Mouse (Mus musculus) T-cell, adult 2 months (primary cell): ENCODE data around the gene P3h1.

Experiments
- DNase-seq: peaks from one replicate; pipeline ENCODE4 v3.0.0; 2022; ENCODE audit warnings: low spot score

The P3h1 gene

DNA sequence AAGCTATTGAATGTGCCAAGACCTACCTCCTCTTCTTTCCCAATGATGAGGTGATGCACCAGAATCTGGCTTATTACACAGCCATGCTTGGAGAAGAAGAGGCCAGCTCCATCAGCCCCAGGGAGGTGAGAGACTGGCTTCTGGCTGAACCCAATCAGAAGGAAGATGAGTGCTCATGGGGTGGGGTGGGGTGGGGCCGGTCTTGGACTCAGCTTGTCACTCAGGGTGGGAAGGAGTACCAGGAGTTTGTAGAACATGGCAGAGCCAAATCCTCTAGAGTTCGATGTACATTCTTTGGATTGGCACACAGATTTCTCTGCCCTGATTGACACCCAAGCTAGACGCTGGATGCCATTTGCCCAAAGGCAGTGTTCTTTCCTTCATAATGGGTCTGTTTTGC, 5.9 kb downstream of the P3h1 start:
- no peak for DNase-seq

DNA sequence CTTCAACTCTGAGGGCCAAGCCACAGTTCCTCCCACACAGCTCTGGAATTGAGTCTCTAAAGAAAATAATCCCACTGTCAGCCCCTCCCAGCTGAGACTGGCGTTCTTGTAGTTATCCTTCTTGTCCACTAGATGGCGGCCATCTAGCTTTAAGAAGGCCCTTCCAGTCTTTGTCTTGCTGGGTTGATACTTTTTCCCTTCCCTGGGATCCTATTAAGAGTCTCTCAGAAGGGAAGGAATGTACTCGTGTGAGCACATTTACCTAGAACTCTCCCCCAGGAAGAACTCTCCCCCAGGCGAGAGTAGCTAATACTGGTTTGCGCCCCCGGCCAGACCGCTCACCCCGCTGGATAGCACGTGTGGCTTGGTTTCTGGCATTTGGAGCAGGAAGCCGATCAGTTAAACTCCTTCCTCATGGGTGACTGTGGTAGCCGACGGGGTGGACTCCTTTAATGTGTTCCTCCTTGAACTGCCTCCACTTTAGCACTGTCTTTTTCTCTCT, 6.5 kb downstream of the P3h1 start:
- peak; percentile 53 for DNase-seq

DNA sequence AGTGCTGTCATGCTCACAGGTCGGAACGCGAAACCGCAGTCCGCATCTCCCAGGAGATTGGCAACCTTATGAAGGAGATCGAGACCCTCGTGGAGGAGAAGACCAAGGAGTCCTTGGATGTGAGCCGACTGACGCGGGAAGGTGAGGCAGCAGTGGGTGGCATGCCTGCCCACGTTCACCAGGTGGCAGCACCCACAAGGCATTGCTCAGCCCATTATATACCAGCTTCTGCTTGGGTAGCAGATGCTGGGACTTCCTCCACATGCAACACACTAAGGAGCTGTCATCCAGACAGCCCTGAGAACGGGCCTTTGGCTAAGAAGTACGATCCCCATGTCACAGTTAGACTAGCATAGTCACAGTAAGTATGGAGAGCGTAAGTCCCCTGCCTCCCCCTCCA, 8.9 kb downstream of the P3h1 start:
- DNase-seq = peak; percentile 6

DNA sequence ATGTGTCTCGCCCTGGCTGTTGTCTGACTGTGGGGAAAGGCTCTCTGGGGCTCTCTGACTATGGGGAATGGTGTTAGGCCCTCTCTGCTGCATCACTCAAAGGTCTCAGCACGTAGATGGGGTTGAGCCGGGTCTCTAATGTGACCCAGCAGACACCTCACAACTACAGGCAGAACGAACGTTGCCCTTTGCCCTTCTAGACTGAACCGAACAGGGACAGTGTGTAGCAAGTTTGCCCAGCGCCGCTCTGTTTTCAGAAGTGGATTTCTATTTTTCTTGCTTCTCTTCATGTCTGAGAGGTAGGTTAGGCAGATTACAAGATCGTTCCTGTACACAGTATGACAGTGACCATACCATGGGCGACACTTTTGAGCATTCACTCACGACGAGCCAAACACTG, 9.9 kb downstream of the P3h1 start:
- no peak for DNase-seq

DNA sequence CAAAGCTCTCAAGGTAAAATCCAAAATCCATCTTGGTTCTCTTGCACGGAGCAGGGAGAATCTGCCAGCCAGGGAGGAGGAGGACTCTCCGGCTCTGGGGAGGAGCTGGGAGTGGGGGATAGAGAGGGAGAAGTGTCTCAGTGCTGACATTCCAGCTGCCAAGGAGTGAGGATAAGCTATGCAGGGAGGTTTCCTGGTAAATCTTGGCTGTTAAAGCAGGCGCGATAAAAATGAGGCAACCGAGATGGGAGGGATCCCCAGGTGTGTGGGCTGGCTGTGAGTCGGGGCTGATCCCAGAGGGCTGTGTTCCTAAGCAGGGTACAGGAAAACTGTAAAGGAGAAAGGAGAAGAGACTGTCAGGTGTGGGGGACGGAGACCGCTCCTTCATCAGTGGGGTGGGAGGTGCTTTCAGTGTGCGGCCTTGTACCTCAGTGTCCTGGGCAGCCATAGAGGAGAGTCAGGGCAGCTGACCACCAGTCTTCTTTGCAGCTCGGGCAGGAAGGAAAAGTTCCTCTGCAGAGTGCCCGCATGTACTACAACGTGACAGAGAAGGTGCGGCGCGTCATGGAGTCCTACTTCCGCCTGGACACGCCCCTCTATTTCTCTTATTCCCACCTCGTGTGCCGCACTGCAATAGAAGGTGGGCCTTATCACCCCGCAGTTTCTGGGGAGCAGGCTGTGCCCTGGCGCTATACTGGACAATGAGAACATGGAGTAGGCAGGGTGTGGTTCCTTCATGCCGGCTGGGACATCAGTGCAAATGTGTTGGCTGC, 11.9 kb downstream of the P3h1 start:
- no peak for DNase-seq

DNA sequence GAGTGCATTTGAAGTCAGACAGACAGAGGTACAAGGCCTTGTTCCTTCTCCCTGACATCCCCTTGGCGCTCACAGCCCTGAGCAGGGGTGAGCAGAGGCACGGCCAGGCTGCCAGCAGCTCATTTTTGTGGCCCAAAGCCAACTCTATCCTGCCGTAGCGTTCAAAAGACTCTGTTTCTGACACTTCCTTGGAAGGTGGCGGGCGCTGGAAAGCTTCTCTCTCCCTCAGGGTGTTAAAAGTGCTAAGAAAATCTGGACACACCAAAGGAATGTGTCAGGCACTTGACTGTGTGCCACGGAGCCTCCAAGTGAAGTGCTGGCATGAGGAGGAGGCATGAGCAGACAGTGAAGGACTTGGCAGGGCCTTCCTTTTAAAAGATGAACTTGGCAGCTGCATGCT, 12.8 kb downstream of the P3h1 start:
- DNase-seq = no peak

DNA sequence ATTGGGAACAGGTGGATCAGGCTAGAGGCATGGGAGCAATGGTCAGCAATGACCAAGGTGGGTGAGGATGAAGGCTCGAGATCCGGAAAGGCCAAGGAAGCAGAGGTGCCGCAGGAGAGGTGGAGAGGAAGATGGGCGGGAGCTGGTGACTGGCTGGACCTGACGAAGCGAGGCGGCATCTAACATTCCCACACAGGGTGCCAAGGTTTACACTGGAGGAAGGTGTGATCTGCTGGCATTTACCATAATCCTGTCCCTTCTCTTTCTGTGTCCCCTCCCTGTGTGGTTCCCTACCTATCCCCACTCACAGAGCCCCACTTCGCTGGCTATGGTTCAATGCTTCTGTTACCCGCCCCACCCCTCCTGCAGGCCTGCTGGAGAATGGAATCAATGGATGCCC, 13.2 kb downstream of the P3h1 start:
- DNase-seq = no peak

DNA sequence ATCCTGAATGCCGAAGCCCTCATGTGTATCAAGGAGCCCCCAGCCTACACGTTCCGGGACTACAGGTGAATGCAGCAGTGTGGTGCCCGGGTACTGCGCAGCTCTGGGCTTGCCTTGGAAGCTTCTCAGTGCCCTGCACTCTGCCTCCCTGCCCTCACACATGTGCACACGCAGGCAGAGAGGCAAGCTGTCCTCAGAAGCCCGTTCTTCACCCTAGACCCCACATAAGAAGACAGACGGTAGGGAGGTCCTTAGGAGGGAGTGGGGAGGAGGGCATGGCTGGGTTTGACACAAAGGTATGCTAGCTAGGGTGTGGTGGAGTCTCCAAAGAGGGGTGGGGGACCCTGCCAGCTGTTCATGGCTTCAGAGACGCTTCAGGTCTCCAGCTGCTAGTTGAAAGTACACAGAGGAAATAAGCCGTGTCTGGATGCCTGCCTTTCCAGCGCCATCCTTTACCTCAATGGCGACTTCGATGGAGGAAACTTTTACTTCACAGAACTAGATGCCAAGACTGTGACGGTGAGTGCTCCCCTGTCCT, 14.0 kb downstream of the P3h1 start:
- DNase-seq = no peak

DNA sequence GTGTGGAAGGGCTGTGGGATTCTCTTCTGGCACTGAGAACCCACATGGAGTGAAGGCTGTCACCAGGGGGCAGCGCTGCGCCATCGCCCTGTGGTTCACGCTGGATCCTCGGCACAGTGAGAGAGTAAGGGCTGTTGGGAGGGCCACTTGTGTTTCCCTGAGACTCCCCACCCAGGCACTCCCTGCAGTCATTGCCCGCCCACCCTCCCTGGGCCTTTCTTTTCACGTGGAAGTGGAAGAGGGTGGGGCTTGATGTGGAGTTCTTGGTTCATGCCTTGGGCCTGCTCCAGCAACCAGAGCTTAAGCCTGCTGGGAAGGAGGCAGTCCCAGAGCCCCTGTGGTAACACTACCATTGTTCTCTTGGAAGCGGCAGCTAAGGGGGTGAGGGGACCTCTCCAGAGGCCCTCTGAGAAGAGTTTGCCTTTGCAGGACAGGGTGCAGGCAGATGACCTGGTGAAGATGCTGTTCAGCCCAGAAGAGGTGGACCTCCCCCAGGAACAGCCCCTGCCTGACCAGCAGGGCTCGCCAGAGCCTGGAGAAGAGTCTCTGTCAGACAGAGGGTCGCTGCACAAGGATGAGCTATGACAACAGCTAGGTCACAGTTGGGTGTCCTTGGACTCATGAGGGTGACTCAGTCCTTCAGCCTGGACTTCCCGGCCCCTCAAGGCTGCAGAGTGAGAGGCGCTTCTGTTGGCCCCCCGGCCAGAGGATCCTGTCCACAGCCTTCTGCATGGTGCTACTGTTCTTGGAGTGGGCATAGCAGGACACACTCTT, 14.9 kb downstream of the P3h1 start:
- peak; percentile 56 for DNase-seq

DNA sequence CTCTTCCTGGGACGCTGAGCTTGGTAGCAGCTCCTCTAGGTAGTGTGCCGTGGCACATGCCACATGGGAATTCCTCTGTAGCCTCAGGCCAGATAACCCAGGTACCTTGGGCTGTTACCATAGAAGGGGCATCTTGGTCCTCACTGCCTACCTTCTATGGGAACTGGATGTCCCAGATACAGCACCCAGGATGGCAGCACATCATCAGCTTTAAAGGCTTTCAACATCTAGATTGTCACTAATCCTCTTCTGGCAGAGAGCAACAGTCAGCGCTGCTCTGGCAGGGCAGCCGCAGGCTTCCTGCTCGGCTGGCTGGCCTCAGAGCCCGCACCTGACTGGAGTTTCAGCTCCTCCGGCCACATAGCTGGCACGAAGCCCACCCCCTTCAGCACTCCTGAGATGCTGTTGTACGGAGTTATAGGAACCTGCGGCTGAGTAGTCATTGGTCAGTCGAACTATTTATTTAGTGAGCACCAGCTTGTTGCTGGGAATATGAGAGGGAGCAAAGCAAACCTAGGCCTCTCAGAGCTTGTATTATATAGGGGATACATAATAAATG, 15.8 kb downstream of the P3h1 start:
- DNase-seq = no peak

DNA sequence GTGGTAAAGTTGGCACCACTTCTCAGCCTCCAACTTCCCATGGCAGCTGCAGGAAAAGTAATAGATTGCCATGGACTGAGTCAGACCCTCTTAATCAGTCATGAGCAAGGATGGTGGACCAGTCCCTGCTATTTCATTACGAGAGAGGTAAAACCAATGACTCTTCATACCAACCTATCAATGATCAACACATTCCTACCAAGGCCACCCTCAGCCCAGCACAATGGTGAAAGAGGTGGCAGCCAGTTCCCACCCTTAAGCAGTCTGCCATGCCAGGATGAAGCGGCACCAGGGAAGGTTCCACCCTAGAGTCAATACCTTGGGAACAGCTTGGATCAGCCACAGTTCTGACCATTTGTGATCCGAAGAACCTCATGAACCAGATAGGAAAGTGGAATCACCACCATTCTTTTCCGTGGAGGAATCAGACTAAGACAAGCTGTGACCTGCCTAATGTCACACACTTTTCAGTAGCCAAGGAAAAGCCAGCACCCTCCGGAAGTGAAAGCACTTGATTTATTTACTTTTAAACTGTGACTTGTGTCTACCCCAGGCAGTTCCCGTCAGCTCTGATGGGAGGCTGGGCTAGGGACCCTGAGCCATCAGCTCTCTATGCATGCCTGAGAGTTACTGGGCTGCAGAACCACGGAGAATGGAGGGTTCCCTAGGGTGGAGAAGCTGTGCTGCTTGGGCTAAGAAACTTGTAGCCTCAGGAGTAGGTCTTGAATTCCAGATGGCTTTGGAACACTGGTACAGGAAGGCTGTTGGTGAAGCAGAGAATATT, 19.5 kb downstream of the P3h1 start:
- no peak for DNase-seq

DNA sequence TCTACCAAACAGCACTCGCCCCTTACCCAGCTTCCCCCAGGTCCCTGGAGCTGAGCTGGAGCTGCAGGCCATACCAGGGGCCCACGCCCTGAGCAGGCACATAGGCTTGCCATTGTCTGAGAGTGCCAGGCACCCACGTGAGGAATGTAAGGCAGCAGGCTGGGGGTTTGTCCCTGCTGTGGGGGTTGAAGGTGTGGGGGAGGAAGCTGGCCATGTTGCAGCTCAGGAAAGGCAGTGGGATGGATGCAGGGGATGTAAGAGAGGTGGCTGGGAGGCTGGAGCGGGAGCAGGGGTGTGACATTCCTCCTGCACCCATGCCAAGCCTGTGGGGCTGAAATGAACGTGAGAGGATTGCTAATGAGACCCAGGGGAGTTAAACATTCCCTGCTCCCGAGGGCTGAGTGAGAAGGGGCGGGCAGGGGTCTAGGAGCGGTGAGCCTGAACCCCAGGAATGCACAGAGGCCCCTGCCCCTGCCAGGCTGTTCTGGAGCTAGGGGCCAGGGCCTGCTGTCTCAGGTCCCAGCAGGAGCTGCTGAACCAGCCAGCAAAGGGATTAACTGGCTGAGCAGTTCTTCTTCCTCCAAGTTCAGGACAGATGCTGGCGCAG, 21.4 kb downstream of the P3h1 start:
- DNase-seq = no peak

DNA sequence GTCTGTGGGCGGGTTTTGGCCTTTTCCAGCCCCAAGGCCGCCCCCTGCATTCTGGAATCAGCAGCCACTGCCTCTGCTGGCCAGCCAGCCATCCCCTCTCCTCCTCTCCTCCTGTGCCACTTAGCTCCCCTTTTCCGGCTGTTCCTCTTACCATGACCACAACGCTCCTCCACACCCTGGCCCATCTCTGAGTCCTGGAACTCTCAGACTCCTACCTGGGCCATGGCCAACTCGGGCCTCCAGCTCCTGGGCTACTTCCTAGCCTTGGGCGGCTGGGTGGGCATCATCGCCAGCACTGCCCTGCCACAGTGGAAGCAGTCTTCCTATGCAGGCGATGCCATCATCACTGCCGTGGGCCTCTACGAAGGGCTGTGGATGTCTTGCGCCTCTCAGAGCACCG, 22.6 kb downstream of the P3h1 start, which contains the start of gene Cldn19:
TSS of gene Cldn19 (plus strand) at position 64 of the 400 bp plus-strand sequence.
- DNase-seq = no peak

DNA sequence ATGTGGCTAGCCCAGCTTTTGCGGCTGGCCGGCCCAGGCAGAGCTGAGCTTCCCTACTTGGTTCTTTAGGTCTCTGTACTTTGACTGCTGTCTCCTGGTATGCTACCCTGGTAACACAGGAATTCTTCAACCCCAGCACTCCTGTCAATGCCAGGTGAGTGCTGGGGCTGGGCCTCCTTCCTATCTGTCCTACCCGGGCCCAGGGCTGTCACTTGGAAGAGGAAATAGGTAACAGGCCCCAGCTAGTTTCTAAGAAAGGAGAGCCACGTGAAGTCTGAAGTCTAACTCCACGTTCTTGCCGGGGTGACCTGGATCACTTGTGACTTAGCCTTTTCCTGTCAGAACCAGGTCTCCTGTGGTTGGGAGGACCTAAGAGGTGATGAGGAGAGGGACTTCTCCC, 24.4 kb downstream of the P3h1 start:
- DNase-seq = no peak

DNA sequence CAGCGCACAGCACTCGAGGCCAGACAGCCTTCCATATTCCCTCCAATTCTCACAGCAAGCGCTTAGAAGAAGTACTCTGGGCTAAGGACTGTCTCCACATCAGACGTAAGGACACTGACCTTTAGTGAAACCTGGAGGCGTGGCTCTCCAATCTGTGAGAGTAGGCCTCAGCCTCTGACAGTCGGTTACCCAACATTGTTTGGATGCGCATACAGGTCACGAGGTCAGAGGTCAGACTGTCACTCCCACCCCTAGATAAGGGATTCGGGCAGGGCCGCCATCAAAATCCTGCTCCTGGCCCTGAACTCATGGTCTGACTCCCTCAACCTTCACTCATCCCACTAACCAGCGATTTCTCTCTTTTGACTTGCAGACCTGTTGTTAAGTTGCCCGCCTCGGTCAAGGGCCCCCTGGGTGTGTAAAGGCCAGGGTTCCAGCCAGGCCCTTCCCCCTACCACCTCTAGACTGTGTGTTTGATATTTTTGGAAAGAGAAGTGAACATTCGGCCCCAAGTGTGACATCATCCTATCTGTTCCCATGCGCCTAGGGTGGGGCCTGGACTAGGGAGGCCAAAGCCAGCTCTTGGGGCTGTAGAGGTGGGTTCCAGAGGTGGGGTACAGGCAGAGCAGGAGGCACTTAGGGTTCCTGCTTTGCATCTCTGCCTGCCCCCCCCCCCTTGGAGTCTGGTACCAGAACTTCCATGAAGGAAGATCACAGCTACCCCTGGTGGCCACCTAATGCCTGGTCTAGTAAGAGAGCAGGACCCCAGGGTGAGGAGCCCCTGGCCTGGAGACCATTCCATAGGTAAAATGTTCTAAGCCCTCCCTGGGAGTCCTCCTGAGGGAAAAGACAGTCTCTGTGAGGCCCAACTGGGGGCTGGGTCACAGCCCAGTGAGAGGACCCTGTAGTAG, 26.9 kb downstream of the P3h1 start:
- no peak for DNase-seq

DNA sequence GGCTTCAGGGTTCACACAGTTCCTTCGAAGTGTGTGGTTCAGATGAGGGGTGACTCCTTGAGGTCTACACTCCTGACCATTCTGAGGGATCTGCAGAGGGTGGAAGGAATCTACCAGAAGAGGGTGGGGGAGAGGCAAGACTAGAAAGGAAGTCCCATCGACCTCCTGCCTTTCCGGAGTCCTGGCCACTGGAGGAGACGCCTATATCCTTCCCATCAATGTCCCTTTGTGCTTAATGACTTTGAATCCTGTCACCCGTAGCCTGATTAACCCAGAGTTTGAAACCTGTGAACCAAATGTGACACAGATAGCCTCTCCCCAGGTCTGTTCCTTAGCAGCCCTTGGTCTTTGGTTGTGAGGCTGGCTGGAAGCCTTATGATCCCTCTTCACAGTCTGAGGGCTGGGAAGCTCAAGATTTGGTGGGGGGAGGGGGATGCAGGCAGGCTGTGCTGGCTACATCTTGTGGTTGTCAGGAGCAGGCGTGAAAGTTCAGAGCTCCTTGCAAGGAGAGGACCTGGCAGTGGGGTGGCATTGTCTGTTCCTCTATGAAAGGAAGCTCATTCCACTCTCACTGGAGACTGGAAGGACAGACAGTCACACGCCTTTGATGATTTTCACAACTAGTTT, 28.5 kb downstream of the P3h1 start:
- no peak for DNase-seq

DNA sequence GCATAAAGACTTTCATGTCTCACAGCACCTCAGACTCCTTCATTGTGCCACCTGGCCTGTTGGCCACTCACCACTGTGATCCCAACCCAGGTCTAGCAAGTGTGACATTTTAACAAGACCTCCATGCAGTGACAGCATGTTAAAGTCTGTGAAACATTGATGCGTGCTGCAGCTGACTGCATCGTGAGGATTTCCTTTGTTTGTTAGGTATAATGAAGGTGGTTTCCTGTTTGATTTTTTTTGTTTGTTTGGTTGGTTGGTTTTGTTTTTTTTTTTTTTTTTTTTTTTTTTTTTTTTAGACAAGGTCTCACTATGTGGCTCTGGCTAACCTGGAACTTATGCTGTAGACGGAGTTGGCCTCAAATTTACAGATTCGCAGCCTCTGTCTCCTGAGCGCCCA, 29.8 kb downstream of the P3h1 start:
- DNase-seq = no peak

DNA sequence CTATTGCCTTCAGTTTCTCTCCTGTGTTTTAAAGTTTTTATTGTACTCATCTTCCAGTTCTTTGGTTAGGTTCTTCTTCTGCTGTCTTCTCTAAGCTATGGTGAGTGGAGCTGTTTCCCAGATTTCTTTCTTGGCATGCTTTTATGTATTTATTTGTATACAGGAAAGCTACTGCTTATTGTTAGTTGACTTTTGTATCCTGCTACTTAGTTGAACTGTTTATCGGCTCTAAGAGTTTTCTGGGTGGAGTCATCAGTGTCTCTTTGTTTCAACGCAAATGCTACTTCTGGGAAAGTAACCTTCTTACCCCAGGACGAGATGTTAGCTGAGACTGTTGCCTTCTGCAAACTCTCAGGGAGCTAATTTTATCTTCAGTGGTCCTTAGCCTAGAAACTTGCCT, 30.7 kb downstream of the P3h1 start:
- DNase-seq = no peak

DNA sequence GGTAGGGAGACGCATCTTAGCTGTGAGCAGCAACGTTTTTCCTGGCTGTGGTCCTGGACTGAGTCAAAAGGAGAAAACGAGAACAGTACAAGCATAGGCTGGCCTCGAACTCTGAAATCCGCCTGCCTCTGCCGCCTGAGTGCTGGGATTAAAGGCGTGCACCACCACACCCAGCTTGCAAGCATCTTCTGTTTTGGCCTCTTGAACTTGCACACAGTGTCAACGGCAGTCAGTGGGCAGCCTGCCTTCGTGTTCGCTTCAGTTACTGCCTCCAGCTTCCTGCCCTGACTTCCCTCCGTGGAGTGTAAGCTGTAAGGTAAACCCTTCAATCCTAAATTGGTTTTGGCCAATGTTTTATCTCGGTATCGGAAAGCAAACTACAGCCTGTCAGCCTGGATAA, 33.9 kb downstream of the P3h1 start:
- DNase-seq = no peak

DNA sequence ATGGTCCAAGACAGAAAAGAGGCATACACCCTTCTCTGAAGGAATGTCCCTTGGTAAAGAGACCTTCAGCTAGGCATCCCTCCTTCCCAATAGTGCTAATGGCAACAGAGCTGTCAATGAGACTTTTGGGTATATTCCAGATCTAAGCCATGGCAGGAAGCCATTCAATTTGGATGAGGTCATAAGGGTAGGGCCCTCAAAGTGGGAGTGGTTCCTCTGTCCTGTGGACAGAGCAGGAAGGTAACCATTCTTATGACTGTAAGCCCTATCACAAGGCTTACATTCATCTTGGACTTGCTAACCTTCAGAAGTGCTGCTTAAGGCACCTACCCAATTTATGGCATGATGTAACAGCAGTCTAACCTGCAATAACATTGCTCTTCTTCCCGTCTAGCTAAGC, 41.9 kb downstream of the P3h1 start:
- DNase-seq = no peak
